Mouse (Mus musculus) inflammation-experienced regulatory T-cells, adult 16 weeks (primary cell): Measurements from ENCODE around the gene Olfr1134. TPM values are rescaled to one million over a fixed set of nuclear protein-coding genes. Genes with fewer than 3 reads are reported as not detected.

ENCODE experiments used
- polyA plus RNA-seq: library from polyadenylated mRNA; unstranded; fragments of 100-300 nt; shearing (Covaris generic); gene quantifications from one replicate; pipeline ENCODE4 v1.2.1, GENCODE M21; 2017

Gene Olfr1134
- polyA plus RNA-seq: not detected

DNA sequence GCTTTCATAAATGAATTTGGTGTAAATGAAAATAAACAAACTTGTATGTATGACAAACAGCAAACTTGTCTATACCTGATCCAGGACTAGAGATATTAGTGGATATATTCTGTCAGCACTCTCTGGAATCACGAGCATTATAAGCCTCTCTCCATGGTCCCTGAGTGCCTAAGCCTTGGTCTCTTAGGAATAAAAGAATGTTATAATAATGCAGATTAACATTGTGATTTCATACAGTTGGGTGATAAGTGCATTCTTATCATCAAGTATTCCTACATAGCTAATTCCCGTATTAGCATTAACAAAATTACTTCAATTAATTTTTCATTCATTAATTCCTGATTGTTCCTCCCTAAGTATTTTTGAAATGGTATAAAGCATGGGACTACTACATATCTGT is at the start of gene Olfr1134:
Gene Olfr1134 (minus strand): TSS at position 101 of the 400 bp plus-strand sequence.

DNA sequence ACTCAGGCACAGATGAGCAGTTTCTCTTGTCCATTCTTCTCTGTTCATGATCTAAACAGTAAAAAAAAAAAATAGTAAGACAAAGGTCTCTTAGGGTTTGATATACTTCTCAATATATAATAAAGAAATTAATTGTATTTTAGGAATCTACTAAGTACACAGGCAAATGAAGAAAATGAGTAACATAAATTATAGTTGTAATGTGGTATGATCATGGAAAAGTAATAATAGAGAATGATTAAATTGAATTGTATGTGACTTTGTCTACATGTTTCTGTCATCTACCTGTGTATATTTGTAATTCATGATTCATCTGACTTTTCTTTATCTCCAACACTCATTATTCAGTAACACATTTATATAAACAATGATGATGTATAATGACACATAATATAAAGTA is 35.6 kb upstream of the Olfr1134 start, which contains the start of gene Olfr1136:
Gene Olfr1136 (minus strand): TSS at position 101 of the 400 bp plus-strand sequence.

DNA sequence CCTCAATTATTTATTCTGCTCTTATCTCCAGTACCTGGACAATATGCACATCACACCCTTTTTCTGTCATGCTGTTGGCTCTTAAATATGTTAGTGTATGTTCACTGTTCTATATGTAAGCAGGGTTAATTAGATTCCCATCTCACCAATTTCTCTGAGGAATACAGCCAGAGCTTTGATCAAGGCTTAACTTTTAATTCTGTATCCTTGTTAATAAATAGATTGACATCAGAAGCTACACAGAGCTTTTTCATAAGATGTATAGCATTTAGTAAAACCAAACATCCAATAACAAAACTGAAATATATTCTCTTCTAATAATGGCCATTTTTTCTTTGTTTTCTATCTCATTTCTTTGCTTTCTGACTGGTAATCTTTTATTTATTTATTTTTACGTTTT is 15.3 kb upstream of the Olfr1134 start, which contains the start of gene Olfr1135:
Gene Olfr1135 (minus strand): TSS at position 101 of the 400 bp plus-strand sequence.

DNA sequence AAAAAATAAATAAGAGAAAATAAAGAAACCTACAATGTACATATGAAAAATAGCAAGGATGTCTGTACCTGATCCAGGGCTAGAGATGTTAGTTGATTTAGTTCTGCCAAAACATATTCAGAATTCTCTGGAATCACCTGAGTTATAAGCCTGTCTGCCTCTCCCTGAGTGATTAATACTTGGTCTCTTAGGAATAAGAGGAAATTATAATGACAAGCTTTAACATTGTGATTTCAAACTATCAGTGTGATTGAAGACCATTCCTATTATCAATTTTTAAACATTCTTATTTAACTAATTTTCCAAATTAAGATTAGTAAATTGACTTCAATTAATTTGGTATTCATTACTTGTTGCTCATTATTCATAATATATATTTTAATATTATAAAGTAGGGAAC is 11.0 kb downstream of the Olfr1134 start, which contains the start of gene Olfr1133:
Gene Olfr1133 (minus strand): TSS at position 101 of the 400 bp plus-strand sequence.

DNA sequence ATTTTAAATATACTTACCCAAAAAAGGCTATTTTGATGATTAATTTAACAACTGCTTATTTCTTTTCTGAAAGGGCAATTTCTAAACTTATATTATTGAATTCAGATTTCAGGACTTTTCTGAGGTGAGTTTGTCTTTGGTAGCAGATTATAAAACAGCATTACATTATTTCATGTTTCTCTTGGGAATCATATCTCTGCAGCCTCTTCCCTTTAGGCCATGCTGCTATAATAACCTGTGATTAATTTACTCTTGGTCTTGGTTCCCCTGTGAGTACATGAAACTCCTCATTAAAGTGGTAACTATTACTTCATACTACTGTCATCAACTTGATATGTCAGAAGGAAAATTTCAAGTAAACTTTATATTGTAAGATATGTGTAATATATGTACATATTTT is 20.8 kb downstream of the Olfr1134 start, which contains the start of gene Olfr1132:
Gene Olfr1132 (minus strand): TSS at position 101 of the 400 bp plus-strand sequence.

DNA sequence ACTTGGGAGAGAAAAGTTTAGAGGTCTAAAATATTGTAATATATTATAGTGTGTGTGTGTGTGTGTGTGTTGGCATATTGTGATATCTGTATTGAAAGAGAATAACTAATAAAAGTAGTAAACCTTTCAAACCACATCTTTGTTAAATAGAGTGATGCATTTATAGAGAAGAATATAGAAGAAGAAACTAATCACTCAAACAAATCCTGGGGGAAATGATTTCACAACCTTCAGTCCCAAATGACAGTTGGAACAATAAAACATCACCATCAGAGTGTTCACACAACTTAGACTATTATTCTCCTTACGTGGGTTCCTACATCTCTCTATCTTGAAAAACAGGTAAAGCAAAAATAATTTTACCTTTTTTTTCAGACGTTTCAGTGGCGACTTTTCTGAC is 31.5 kb downstream of the Olfr1134 start, which contains the start of gene Olfr1131:
Gene Olfr1131 (plus strand): TSS at position 301 of the 400 bp plus-strand sequence.

DNA sequence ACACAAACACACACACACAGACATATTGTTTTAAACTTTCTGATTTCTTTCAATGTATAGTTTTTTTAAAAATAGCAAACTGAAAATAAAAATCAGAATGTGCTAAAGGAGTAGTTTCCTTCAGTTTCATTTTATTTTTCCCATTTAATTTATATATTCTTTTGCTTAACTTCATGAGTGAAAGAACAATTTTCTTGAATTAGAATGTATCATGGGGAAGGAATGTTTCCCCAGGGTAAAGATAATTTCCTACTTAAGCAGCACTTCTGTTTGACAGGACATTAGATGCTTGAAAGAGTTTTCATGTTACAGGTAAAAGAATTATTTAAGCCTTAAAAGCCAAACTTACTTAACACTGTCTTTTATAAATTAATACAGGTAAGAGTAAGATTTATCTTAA is 52.3 kb downstream of the Olfr1134 start, which contains the start of gene Olfr1130:
Gene Olfr1130 (plus strand): TSS at position 301 of the 400 bp plus-strand sequence.

Other genes with a start within 250 kb of the Olfr1134 start
- not detected for gene Olfr1123, start 241.8 kb downstream of the Olfr1134 start, polyA plus RNA-seq
- gene Olfr1124, start 228.2 kb downstream of the Olfr1134 start, polyA plus RNA-seq: not detected
- not detected for gene Olfr1126, start 204.5 kb downstream of the Olfr1134 start, polyA plus RNA-seq
- not detected for gene Pramel7, start 161.4 kb downstream of the Olfr1134 start, polyA plus RNA-seq
- gene Pramel6, start 151.9 kb downstream of the Olfr1134 start, polyA plus RNA-seq: not detected
- not detected for gene Olfr153, start 126.7 kb downstream of the Olfr1134 start, polyA plus RNA-seq
- gene Olfr1128, start 112.9 kb downstream of the Olfr1134 start, polyA plus RNA-seq: not detected
- not detected for gene Olfr1129, start 84.6 kb downstream of the Olfr1134 start, polyA plus RNA-seq
- not detected for gene Olfr1130, start 52.2 kb downstream of the Olfr1134 start, polyA plus RNA-seq
- gene Olfr1131, start 31.4 kb downstream of the Olfr1134 start, polyA plus RNA-seq: not detected
- gene Olfr1132, start 20.9 kb downstream of the Olfr1134 start, polyA plus RNA-seq: not detected
- gene Olfr1133, start 11.1 kb downstream of the Olfr1134 start, polyA plus RNA-seq: not detected
- gene Olfr1135, start 15.2 kb upstream of the Olfr1134 start, polyA plus RNA-seq: not detected
- gene Olfr1136, start 35.5 kb upstream of the Olfr1134 start, polyA plus RNA-seq: not detected
- gene Olfr1137, start 54.7 kb upstream of the Olfr1134 start, polyA plus RNA-seq: not detected
- not detected for gene Olfr1138, start 81.5 kb upstream of the Olfr1134 start, polyA plus RNA-seq
- gene Olfr1140, start 85.3 kb upstream of the Olfr1134 start, polyA plus RNA-seq: not detected
- gene Olfr1141, start 95.5 kb upstream of the Olfr1134 start, polyA plus RNA-seq: not detected
- not detected for gene Olfr152, start 121.0 kb upstream of the Olfr1134 start, polyA plus RNA-seq
- gene Olfr1143, start 142.1 kb upstream of the Olfr1134 start, polyA plus RNA-seq: not detected
- gene Olfr1145, start 151.4 kb upstream of the Olfr1134 start, polyA plus RNA-seq: not detected
- not detected for gene Olfr1148, start 172.1 kb upstream of the Olfr1134 start, polyA plus RNA-seq
- not detected for gene Olfr1150-ps1, start 185.5 kb upstream of the Olfr1134 start, polyA plus RNA-seq
- not detected for gene Olfr1151, start 197.4 kb upstream of the Olfr1134 start, polyA plus RNA-seq
- gene Olfr1152, start 208.0 kb upstream of the Olfr1134 start, polyA plus RNA-seq: not detected
- gene Olfr1153, start 236.5 kb upstream of the Olfr1134 start, polyA plus RNA-seq: not detected
- gene Olfr1154, start 246.7 kb upstream of the Olfr1134 start, polyA plus RNA-seq: not detected